ENCODE assay signal across 11 mouse cellular contexts in the genomic region with DNA sequence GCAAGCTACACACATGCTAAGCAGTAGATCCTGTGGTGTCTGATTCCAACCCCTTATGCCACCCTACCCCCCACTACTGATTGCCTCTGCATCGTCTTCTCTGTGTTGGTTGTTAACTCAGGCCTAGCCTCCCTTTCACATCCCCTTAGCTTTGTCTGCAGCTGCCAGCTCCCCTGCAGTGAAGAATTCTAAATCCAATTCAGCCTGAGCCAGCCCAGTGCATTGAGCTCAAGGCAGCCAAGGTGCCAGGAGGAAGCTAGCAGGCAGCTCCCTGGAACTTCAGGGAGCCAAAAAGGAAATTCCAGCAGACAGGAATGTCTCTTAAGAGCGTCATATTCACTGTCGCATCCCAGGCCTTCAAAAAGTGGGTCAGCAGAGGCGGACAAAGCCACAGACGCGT.
A peak's percentile ranks its signal among the peaks of the same experiment; 100 is the strongest.
DNase-seq lines count a peak whose midpoint lies in the region; ATAC-seq and TF ChIP-seq lines count a peak whose summit lies in the region.
"Had no signal": no experiment of that assay in that cellular context is flagged by ENCODE, and none has a peak within 500 bp of the region (broad histone marks: within the 10 kb centered on the region; RNA-seq: fewer than 3 reads in every experiment).

No protein-coding gene starts in this region.

- no peak for TF ChIP-seq CTCF in E14TG2a.4 (conservative IDR thresholded peaks at IDR 0.05; ENCODE audit: low read length)
- no peak for TF ChIP-seq CTCF in forebrain, postnatal 0 days (IDR thresholded peaks at IDR 0.05; ENCODE audit: low read depth)

- no peak for ATAC-seq in hindbrain, embryonic 11.5 days (ENCODE audit: low FRiP score)
- ATAC-seq in hindbrain, embryonic 13.5 days (ENCODE audit: low FRiP score), result no peak
- peak; percentile 59 for ATAC-seq in forebrain, postnatal 0 days
- no peak for ATAC-seq in intestine, embryonic 16.5 days
- ATAC-seq in granulocyte monocyte progenitor cell, adult 5-6 weeks (replicated peaks; ENCODE audit: poor library complexity, severe bottlenecking), result no peak

- H3K9ac ChIP-seq in hindbrain, embryonic 11.5 days (ENCODE audit: low read depth, low read length), result no peak overlapping the region
- no peak overlapping the region for H3K9ac ChIP-seq in hindbrain, embryonic 13.5 days
- no peak overlapping the region for H3K9ac ChIP-seq in forebrain, postnatal 0 days
- no peak overlapping the region for H3K9ac ChIP-seq in intestine, embryonic 16.5 days (ENCODE audit: low read depth, low read length)
- H3K9ac ChIP-seq: heart, embryonic 15.5 days; lung, embryonic 14.5 days had no signal

- no peaks in the 10 kb centered on the region for H3K9me3 ChIP-seq in hindbrain, embryonic 11.5 days (ENCODE audit: control insufficient read depth, low read length)
- no peaks in the 10 kb centered on the region for H3K9me3 ChIP-seq in hindbrain, embryonic 13.5 days
- no peaks in the 10 kb centered on the region for H3K9me3 ChIP-seq in E14TG2a.4 (ENCODE audit: low read length)
- H3K9me3 ChIP-seq in forebrain, postnatal 0 days (ENCODE audit: low read length), result no peaks in the 10 kb centered on the region
- no peaks in the 10 kb centered on the region for H3K9me3 ChIP-seq in intestine, embryonic 16.5 days (ENCODE audit: control insufficient read depth, low read length)
- H3K9me3 ChIP-seq: heart, embryonic 15.5 days had no signal

- H3K4me1 ChIP-seq in hindbrain, embryonic 11.5 days (replicated peaks; ENCODE audit: control insufficient read depth, insufficient read depth, low read length), result no peaks in the 10 kb centered on the region
- H3K4me1 ChIP-seq in hindbrain, embryonic 13.5 days (replicated peaks), result peaks cover 14% of the 10 kb centered on the region
- peaks cover 31% of the 10 kb centered on the region for H3K4me1 ChIP-seq in E14TG2a.4 (replicated peaks; ENCODE audit: low read depth, low read length)
- H3K4me1 ChIP-seq in forebrain, postnatal 0 days (ENCODE audit: insufficient read depth), result peaks cover 9% of the 10 kb centered on the region; the same call in 1 of the 2 replicates
- no peaks in the 10 kb centered on the region for H3K4me1 ChIP-seq in intestine, embryonic 16.5 days (ENCODE audit: control insufficient read depth, insufficient read depth, low read length)

- H3K36me3 ChIP-seq in hindbrain, embryonic 11.5 days (ENCODE audit: control insufficient read depth, insufficient read depth, low read length), result no peaks in the 10 kb centered on the region
- H3K36me3 ChIP-seq in hindbrain, embryonic 13.5 days, result no peaks in the 10 kb centered on the region
- H3K36me3 ChIP-seq in E14TG2a.4 (ENCODE audit: insufficient read depth, low read length), result no peaks in the 10 kb centered on the region
- H3K36me3 ChIP-seq in forebrain, postnatal 0 days (ENCODE audit: insufficient read depth), result no peaks in the 10 kb centered on the region
- no peaks in the 10 kb centered on the region for H3K36me3 ChIP-seq in intestine, embryonic 16.5 days (ENCODE audit: control insufficient read depth, insufficient read depth, low read length)

- DNase-seq in hindbrain, embryonic 11.5 days (ENCODE audit: low spot score), result peak; percentile 13
- DNase-seq in cerebellum, adult 18-20 months, result peak; percentile 57 to 72
- peak; percentile 39 for DNase-seq in forebrain, postnatal 0 days
- DNase-seq in adipocyte (ENCODE audit: low spot score), result no peak
- DNase-seq: adrenal gland, adult 8-10 months; lung, embryonic 14.5 days had no signal

- H3K4me3 ChIP-seq in hindbrain, embryonic 11.5 days (ENCODE audit: low read depth, low read length), result no peak overlapping the region
- no peak overlapping the region for H3K4me3 ChIP-seq in hindbrain, embryonic 13.5 days
- H3K4me3 ChIP-seq in E14TG2a.4 (replicated peaks; ENCODE audit: low read length), result 0 out of 2 replicates have a peak overlapping the region, but pooled peaks have one; percentile 13
- no peak overlapping the region for H3K4me3 ChIP-seq in forebrain, postnatal 0 days (ENCODE audit: low read depth, low read length)
- no peak overlapping the region for H3K4me3 ChIP-seq in intestine, embryonic 16.5 days (ENCODE audit: low read length)
- H3K4me3 ChIP-seq: heart, embryonic 15.5 days had no signal

- WGBS in hindbrain, embryonic 11.5 days, result 7% methylated on average over 6 of the region's 6 CpGs
- WGBS in hindbrain, embryonic 13.5 days, result 11% methylated on average over 6 of the region's 6 CpGs
- WGBS in forebrain, postnatal 0 days, result 15% methylated on average over 6 of the region's 6 CpGs
- 56% methylated on average over 6 of the region's 6 CpGs for WGBS in intestine, embryonic 16.5 days

- H3K4me2 ChIP-seq in hindbrain, embryonic 11.5 days (replicated peaks; ENCODE audit: low read depth, low read length), result no peak overlapping the region
- H3K4me2 ChIP-seq in hindbrain, embryonic 13.5 days, result no peak overlapping the region
- H3K4me2 ChIP-seq in forebrain, postnatal 0 days (ENCODE audit: low read depth), result no peak overlapping the region
- H3K4me2 ChIP-seq in intestine, embryonic 16.5 days (ENCODE audit: low read depth, low read length), result no peak overlapping the region
- H3K4me2 ChIP-seq: heart, embryonic 15.5 days; lung, embryonic 14.5 days had no signal

- no peaks in the 10 kb centered on the region for H3K27me3 ChIP-seq in hindbrain, embryonic 11.5 days (ENCODE audit: control insufficient read depth, insufficient read depth, low read length)
- no peaks in the 10 kb centered on the region for H3K27me3 ChIP-seq in hindbrain, embryonic 13.5 days
- no peaks in the 10 kb centered on the region for H3K27me3 ChIP-seq in E14TG2a.4 (ENCODE audit: insufficient read depth, low read length)
- no peaks in the 10 kb centered on the region; the same call in 1 of the 2 replicates for H3K27me3 ChIP-seq in forebrain, postnatal 0 days (ENCODE audit: insufficient read depth, low read length)
- no peaks in the 10 kb centered on the region for H3K27me3 ChIP-seq in intestine, embryonic 16.5 days (replicated peaks; ENCODE audit: control insufficient read depth, insufficient read depth, low read length)
- H3K27me3 ChIP-seq: heart, embryonic 15.5 days had no signal

- H3K27ac ChIP-seq in hindbrain, embryonic 11.5 days (ENCODE audit: low read depth, low read length), result no peak overlapping the region
- H3K27ac ChIP-seq in hindbrain, embryonic 13.5 days, result no peak overlapping the region
- H3K27ac ChIP-seq in forebrain, postnatal 0 days (ENCODE audit: low read depth, low read length), result no peak overlapping the region
- H3K27ac ChIP-seq in intestine, embryonic 16.5 days (ENCODE audit: low read length), result no peak overlapping the region
- H3K27ac ChIP-seq: heart, embryonic 15.5 days had no signal
